Mouse (Mus musculus) bone marrow, adult 2 months (tissue): ENCODE data around the gene Stxbp6.

Source experiments
- CTCF ChIP-seq: fragments of 200-500 bp; IDR thresholded peaks from 2 replicates; pipeline ENCODE4 v1.5.1; 2011; ENCODE audit warnings: low read length, control low read depth; ENCODE audit not compliant: control insufficient read depth, insufficient read depth
- POLR2A ChIP-seq: fragments of 200-500 bp; IDR thresholded peaks from 2 replicates; pipeline ENCODE4 v1.6.1; 2011; ENCODE audit warnings: low read depth, mild to moderate bottlenecking, control low read depth, low read length, borderline replicate concordance; ENCODE audit not compliant: control insufficient read depth

- TF ChIP-seq CTCF (no peak), POLR2A (no peak)
These were observed 81.7 kb downstream of the Stxbp6 start for GRCm38 (mm10) chr12:44992847-44993246.
